Mouse (Mus musculus) limb, embryonic 14.5 days (tissue): Measurements from ENCODE around the gene Dab2ip. TPM values are rescaled to one million over a fixed set of nuclear protein-coding genes. Genes with fewer than 3 reads are reported as not detected.

Experiments used
- ATAC-seq: fragments of 200-750 bp; cut with Nextera tagmentation; 2 replicates; pipeline ENCODE4 v1.8.0; 2017; ENCODE audit warnings: low read depth, moderate number of reproducible peaks, moderate TSS enrichment; ENCODE audit not compliant: low FRiP score
- DNase-seq: peaks from one replicate; pipeline ENCODE4 v3.0.0-alpha.2; 2015; ENCODE audit warnings: low spot score
- H3K27ac ChIP-seq: fragments of 300-500 bp; sonication (generic); replicated peaks from 2 replicates; pipeline ENCODE4 v1.5.1; 2014; ENCODE audit warnings: low read depth, mild to moderate bottlenecking, low read length, moderate library complexity, mixed read lengths
- H3K27me3 ChIP-seq: fragments of 300-500 bp; sonication (generic); 2 replicates; pipeline ENCODE4 v1.6.1; 2014; ENCODE audit warnings: low read length, mixed read lengths; ENCODE audit not compliant: control insufficient read depth, insufficient read depth
- H3K36me3 ChIP-seq: fragments of 300-500 bp; sonication (generic); 2 replicates; pipeline ENCODE4 v1.6.1; 2014; ENCODE audit warnings: mild to moderate bottlenecking, low read length, moderate library complexity, mixed read lengths; ENCODE audit not compliant: control insufficient read depth, insufficient read depth
- H3K4me1 ChIP-seq: fragments of 300-500 bp; sonication (generic); 2 replicates; pipeline ENCODE4 v1.6.1; 2014; ENCODE audit warnings: antibody characterized with exemption, low read length, mixed read lengths; ENCODE audit not compliant: control insufficient read depth, insufficient read depth
- H3K4me2 ChIP-seq: fragments of 300-500 bp; sonication (generic); replicated peaks from 2 replicates; pipeline ENCODE4 v1.6.1; 2014; ENCODE audit warnings: low read depth, mild to moderate bottlenecking, low read length, moderate library complexity; ENCODE audit not compliant: severe bottlenecking
- H3K4me3 ChIP-seq: fragments of 300-500 bp; sonication (generic); replicated peaks from 2 replicates; pipeline ENCODE4 v1.5.1; 2014; ENCODE audit warnings: low read length
- H3K9ac ChIP-seq: fragments of 300-500 bp; sonication (generic); 2 replicates; pipeline ENCODE4 v1.6.1; 2014; ENCODE audit warnings: mild to moderate bottlenecking, low read depth, low read length, moderate library complexity; ENCODE audit not compliant: severe bottlenecking
- H3K9me3 ChIP-seq: fragments of 300-500 bp; sonication (generic); 2 replicates; pipeline ENCODE4 v1.6.1; 2016; ENCODE audit warnings: low read length; ENCODE audit not compliant: control insufficient read depth
- POLR2A ChIP-seq: fragments of 200-500 bp; IDR thresholded peaks from 2 replicates; pipeline ENCODE4 v1.8.0; 2012; ENCODE audit warnings: inconsistent platforms, mild to moderate bottlenecking, moderate library complexity, borderline replicate concordance; ENCODE audit not compliant: insufficient read depth, insufficient read length; ENCODE audit errors: extremely low read depth
- WGBS: fragments of 180-500 bp; shearing (Covaris S2); extraction: QIAGEN DNeasy Blood & Tissue Kit; methylation state at CpG from one replicate; pipeline ENCODE4 v1.1.7; 2014; 5-methylcytosine and 5-hydroxymethylcytosine counted together
- polyA plus RNA-seq, 2 experiments: library from polyadenylated mRNA; depleted of rRNA in 1 of 2; stranded (reverse) in 1 of 2; unstranded in 1 of 2; fragments of >200 nt; fragmentation: Nextera tagmentation in 1 of 2; extraction: Ambion mirVana in 1 of 2; gene quantifications; 2 replicates each; pipeline versions ENCODE4 v1.2.1 to v1.2.3; 2012 to 2014

Gene Dab2ip
- polyA plus RNA-seq, 2 experiments, result 62.2 to 69.8 TPM

DNA sequence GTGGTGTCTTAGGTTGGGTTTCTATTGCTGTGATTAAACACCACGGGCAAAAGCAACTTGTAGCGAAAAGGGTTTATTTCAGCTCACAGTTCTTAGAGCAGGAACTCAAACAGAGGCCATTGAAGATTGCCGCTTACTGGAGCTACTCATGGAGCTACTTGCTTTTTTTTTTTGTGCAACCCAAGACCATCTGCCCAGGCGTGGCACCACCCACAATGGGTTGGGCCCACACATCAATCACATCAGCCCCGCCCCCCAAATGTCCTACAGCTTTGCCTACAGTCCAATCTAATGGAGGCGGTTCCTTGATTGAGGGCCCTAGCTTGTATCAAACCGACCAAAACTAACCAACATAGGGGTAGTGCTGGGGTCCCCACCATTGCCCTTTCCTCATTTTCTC lies 205.8 kb downstream of the Dab2ip start:
- no peak for ATAC-seq
- no peak for TF ChIP-seq POLR2A
- Histone ChIP-seq H3K27ac (no peak overlapping the region), H3K36me3 (no peaks in the 10 kb centered on the region), H3K9ac (no peak overlapping the region), H3K4me3 (no peak overlapping the region), H3K4me1 (no peaks in the 10 kb centered on the region), H3K9me3 (no peaks in the 10 kb centered on the region), H3K27me3 (no peaks in the 10 kb centered on the region), H3K4me2 (no peak overlapping the region)
- 91% methylated on average over 7 of the region's 7 CpGs for WGBS
- no peak for DNase-seq

DNA sequence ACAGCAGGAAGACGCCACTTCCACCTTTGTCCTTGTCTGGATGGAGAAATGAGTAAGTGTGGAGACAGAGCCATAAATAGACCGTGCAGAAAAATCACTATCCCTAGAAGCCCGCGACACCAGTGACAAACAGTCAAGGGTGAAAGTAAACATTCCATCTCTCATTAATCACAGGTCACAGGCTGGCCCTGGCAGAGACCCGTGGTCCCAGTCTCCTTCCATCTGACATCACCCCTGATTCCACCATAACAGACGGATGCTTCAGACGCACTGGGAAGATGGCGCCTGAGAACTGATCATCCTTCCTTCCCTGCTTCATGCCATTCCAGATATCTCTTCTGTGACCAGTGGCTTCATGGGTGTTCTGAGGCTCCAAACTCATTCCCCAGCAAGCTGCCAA lies 206.3 kb downstream of the Dab2ip start:
- Histone ChIP-seq H3K27me3 (no peaks in the 10 kb centered on the region), H3K9me3 (no peaks in the 10 kb centered on the region), H3K36me3 (no peaks in the 10 kb centered on the region), H3K4me2 (no peak overlapping the region), H3K27ac (no peak overlapping the region), H3K4me1 (no peaks in the 10 kb centered on the region), H3K4me3 (no peak overlapping the region), H3K9ac (no peak overlapping the region)
- DNase-seq, result no peak
- ATAC-seq, result no peak
- no peak for TF ChIP-seq POLR2A
- 77% methylated on average over 8 of the region's 8 CpGs for WGBS

GRCm38 (mm10) chr2:35767834-35768537 lies 209.9 kb downstream of the Dab2ip start:
- Histone ChIP-seq H3K9me3 (no peaks in the 10 kb centered on the region), H3K4me3 (no peak overlapping the region), H3K36me3 (no peaks in the 10 kb centered on the region), H3K4me1 (0 out of 2 replicates have a peak, but pooled peaks cover 2% of the 10 kb centered on the region), H3K9ac (no peak overlapping the region), H3K27me3 (no peaks in the 10 kb centered on the region), H3K27ac (no peak overlapping the region), H3K4me2 (no peak overlapping the region)
- ATAC-seq, result no peak
- DNase-seq, result no peak
- 34% methylated on average over 14 of the region's 14 CpGs for WGBS
- no peak for TF ChIP-seq POLR2A

DNA sequence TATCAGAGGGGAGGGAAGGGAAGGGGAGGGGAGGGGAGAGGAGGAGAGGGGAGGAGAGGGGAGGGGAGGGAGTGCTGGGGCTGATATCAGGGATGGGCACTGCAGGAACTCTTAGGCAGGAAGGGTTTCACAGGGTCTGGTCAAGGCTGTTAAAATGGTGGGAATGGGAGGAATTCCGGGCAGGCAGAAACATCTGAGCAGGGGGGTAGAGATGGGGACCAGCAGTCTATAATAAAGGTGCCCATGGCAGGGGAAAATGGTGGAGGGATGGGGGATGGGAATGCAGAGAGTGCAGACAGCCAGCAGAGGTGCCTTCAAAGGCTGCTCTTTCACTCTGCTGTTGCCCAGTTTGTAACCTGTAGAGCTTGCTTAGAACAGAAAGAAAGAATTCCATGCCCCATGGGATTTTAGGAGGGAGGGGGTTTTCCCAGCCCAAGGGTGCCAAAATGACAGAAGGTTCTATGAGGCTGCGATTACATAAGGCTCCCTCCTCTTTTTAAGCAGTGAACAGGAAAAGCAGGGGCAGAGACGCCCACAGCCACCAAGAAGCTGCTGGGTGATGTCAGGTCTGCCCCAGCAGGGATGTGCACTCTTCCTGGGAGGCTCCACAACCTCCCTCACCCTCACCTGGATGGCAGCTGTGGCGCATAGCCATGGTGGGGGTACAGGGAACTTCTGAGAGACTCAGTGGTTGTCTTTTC lies 210.6 kb downstream of the Dab2ip start:
- Histone ChIP-seq H3K27ac (no peak overlapping the region), H3K9ac (no peak overlapping the region), H3K4me3 (no peak overlapping the region), H3K9me3 (no peaks in the 10 kb centered on the region), H3K27me3 (no peaks in the 10 kb centered on the region), H3K4me2 (no peak overlapping the region), H3K36me3 (no peaks in the 10 kb centered on the region), H3K4me1 (0 out of 2 replicates have a peak, but pooled peaks cover 2% of the 10 kb centered on the region)
- WGBS, result 32% methylated on average over 4 of the region's 4 CpGs
- no peak for TF ChIP-seq POLR2A
- DNase-seq, result no peak
- no peak for ATAC-seq

DNA sequence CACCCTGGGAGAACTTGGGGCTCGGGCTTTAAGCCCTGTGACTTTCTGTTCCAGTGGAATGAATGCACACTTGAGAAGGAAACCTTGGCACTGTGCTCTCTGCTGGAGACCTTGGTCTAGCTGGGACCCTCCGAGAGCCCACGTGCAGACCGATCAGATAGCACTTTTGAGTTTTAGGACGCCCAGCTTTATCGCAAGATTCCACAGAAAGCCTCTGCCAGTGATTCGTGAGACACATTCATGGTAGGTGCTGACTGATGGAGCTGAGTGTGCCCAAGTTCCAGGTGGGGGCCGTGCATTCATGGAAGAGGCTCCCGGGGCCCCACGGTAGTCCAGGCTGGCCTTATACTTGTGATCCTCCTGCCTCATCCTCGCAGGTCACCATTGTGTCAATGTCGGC lies 211.3 kb downstream of the Dab2ip start:
- WGBS, result 89% methylated on average over 12 of the region's 12 CpGs
- Histone ChIP-seq H3K4me1 (0 out of 2 replicates have a peak, but pooled peaks cover 2% of the 10 kb centered on the region), H3K9me3 (no peaks in the 10 kb centered on the region), H3K27me3 (no peaks in the 10 kb centered on the region), H3K9ac (no peak overlapping the region), H3K4me3 (no peak overlapping the region), H3K36me3 (no peaks in the 10 kb centered on the region), H3K27ac (no peak overlapping the region), H3K4me2 (no peak overlapping the region)
- no peak for ATAC-seq
- TF ChIP-seq POLR2A, result no peak
- DNase-seq, result no peak
